Mouse (Mus musculus) intestine, postnatal 0 days (tissue): Measurements from ENCODE around the gene Iscu. TPM values are rescaled to one million over a fixed set of nuclear protein-coding genes. Genes with fewer than 3 reads are reported as not detected.

Experiments
- ATAC-seq: fragments of 200-750 bp; cut with Nextera tagmentation; 2 replicates; pipeline ENCODE4 v1.8.0; 2017; ENCODE audit warnings: mild to moderate bottlenecking, moderate TSS enrichment, moderate library complexity
- H3K27ac ChIP-seq: fragments of 300-500 bp; sonication (generic); 2 replicates; pipeline ENCODE4 v1.5.1; 2014; ENCODE audit warnings: mild to moderate bottlenecking, low read depth, low read length, moderate library complexity
- H3K27me3 ChIP-seq: fragments of 300-500 bp; sonication (generic); replicated peaks from 2 replicates; pipeline ENCODE4 v1.6.1; 2014; ENCODE audit warnings: low read length, mixed read lengths; ENCODE audit not compliant: control insufficient read depth, insufficient read depth
- H3K36me3 ChIP-seq: fragments of 300-500 bp; sonication (generic); 2 replicates; pipeline ENCODE4 v1.6.1; 2014; ENCODE audit warnings: mild to moderate bottlenecking, moderate library complexity; ENCODE audit not compliant: control insufficient read depth, insufficient read depth
- H3K4me1 ChIP-seq: fragments of 300-500 bp; sonication (generic); replicated peaks from 2 replicates; pipeline ENCODE4 v1.6.1; 2014; ENCODE audit warnings: antibody characterized with exemption, low read length, mixed read lengths; ENCODE audit not compliant: control insufficient read depth, insufficient read depth
- H3K4me2 ChIP-seq: fragments of 300-500 bp; sonication (generic); replicated peaks from 2 replicates; pipeline ENCODE4 v1.6.1; 2014; ENCODE audit warnings: low read depth, mild to moderate bottlenecking, moderate library complexity
- H3K4me3 ChIP-seq: fragments of 300-500 bp; sonication (generic); 2 replicates; pipeline ENCODE4 v1.5.1; 2014; ENCODE audit warnings: low read depth, low read length
- H3K9ac ChIP-seq: fragments of 300-500 bp; sonication (generic); 2 replicates; pipeline ENCODE4 v1.6.1; 2014; ENCODE audit warnings: mild to moderate bottlenecking, low read depth, low read length
- H3K9me3 ChIP-seq: fragments of 300-500 bp; sonication (generic); 2 replicates; pipeline ENCODE4 v1.6.1; 2016; ENCODE audit warnings: mixed run types; ENCODE audit not compliant: control insufficient read depth
- CTCF ChIP-seq: sonication (generic); IDR thresholded peaks from 2 replicates; pipeline ENCODE4 v1.5.1; 2016; ENCODE audit warnings: low read depth, mild to moderate bottlenecking, control low read depth, antibody characterized with exemption, moderate library complexity
- WGBS: fragments of 180-500 bp; shearing (Covaris S2); extraction: QIAGEN DNeasy Blood & Tissue Kit; methylation state at CpG from one replicate; pipeline ENCODE4 v1.1.7; 2014; 5-methylcytosine and 5-hydroxymethylcytosine counted together
- polyA plus RNA-seq: library from polyadenylated mRNA; unstranded; fragments of >200 nt; fragmentation: Nextera tagmentation; extraction: Ambion mirVana; gene quantifications from 2 replicates; pipeline ENCODE4 v1.2.1, GENCODE M21; 2015

Gene Iscu
- polyA plus RNA-seq, 1 experiment from 2014 or later, result 145 TPM

GRCm38 (mm10) chr5:113826619-113827018 is 54.1 kb downstream of the Iscu start:
- no peaks in the 10 kb centered on the region for H3K27me3 ChIP-seq
- H3K4me3 ChIP-seq, result no peak overlapping the region
- no peaks in the 10 kb centered on the region for H3K36me3 ChIP-seq
- H3K4me2 ChIP-seq, result no peak overlapping the region
- H3K27ac ChIP-seq, result no peak overlapping the region
- no peak overlapping the region for H3K9ac ChIP-seq
- no peak for TF ChIP-seq CTCF
- no peaks in the 10 kb centered on the region for H3K4me1 ChIP-seq
- no peak for ATAC-seq
- 84% methylated on average over 4 of the region's 4 CpGs for WGBS
- H3K9me3 ChIP-seq, result no peaks in the 10 kb centered on the region

Other genes with a start within 250 kb of the Iscu start
- 2.1 and 2.9 TPM in 2 replicates for gene Cmklr1, start 122.3 kb upstream of the Iscu start, polyA plus RNA-seq
- not detected in 2 replicates for gene 1700069L16Rik, start 48.0 kb upstream of the Iscu start, polyA plus RNA-seq
- gene Ficd, start 36.9 kb upstream of the Iscu start, polyA plus RNA-seq, result 4.6 and 5.0 TPM in 2 replicates
- 9.1 and 9.2 TPM in 2 replicates for gene Sart3, start 238 bp upstream of the Iscu start, polyA plus RNA-seq
- 21.1 and 23.0 TPM in 2 replicates for gene Tmem119, start 27.8 kb downstream of the Iscu start, polyA plus RNA-seq
- gene Selplg, start 59.9 kb downstream of the Iscu start, polyA plus RNA-seq, result 2.9 and 3.2 TPM in 2 replicates
- 116 and 127 TPM in 2 replicates for gene Coro1c, start 136.0 kb downstream of the Iscu start, polyA plus RNA-seq
- 5.1 TPM in 2 replicates for gene Ssh1, start 221.1 kb downstream of the Iscu start, polyA plus RNA-seq
- gene Dao, start 231.0 kb downstream of the Iscu start, polyA plus RNA-seq, result 18.2 and 23.2 TPM in 2 replicates